Mouse (Mus musculus): ENCODE results near the gene Olfr1124. TPM values are rescaled to one million over a fixed set of nuclear protein-coding genes. Genes with fewer than 3 reads are reported as not detected.

Gene Olfr1124
- polyA plus RNA-seq, 1 experiment from 2014 or later = 0.08 TPM

- ATAC-seq = no peak
- Histone ChIP-seq H3K36me3 (ENCODE audit: control insufficient read depth, insufficient read depth, low read length) (no peaks in the 10 kb centered on the region), H3K4me3 (ENCODE audit: low read depth, low read length) (no peak overlapping the region), H3K27me3 (ENCODE audit: control insufficient read depth, insufficient read depth, low read depth, low read length) (no peaks in the 10 kb centered on the region), H3K4me1 (ENCODE audit: control insufficient read depth, insufficient read depth, low read length) (no peaks in the 10 kb centered on the region), H3K9me3 (replicated peaks; ENCODE audit: control insufficient read depth, low read length, poor library complexity, severe bottlenecking) (no peaks in the 10 kb centered on the region), H3K9ac (ENCODE audit: low read depth, low read length) (no peak overlapping the region), H3K27ac (ENCODE audit: low read length) (no peak overlapping the region), H3K4me2 (ENCODE audit: low read length) (no peak overlapping the region)
Observed at GRCm38 (mm10) chr2:87480207-87480606, 50.1 kb downstream of the Olfr1124 start.

GRCm38 (mm10) chr2:87481158-87481557 lies 51.1 kb downstream of the Olfr1124 start:
- no peak overlapping the region for H3K27ac ChIP-seq (ENCODE audit: low read length)
- 89% methylated on average over 4 of the region's 4 CpGs for WGBS
- H3K27me3 ChIP-seq (ENCODE audit: control insufficient read depth, insufficient read depth, low read depth, low read length) = no peaks in the 10 kb centered on the region
- no peaks in the 10 kb centered on the region for H3K4me1 ChIP-seq (ENCODE audit: control insufficient read depth, insufficient read depth, low read length)
- no peak overlapping the region for H3K4me3 ChIP-seq (ENCODE audit: low read depth, low read length)
- H3K9ac ChIP-seq (ENCODE audit: low read depth, low read length) = no peak overlapping the region
- ATAC-seq = no peak
- no peaks in the 10 kb centered on the region for H3K36me3 ChIP-seq (ENCODE audit: control insufficient read depth, insufficient read depth, low read length)
- H3K9me3 ChIP-seq (replicated peaks; ENCODE audit: control insufficient read depth, low read length, poor library complexity, severe bottlenecking) = no peaks in the 10 kb centered on the region
- H3K4me2 ChIP-seq (ENCODE audit: low read length) = no peak overlapping the region

GRCm38 (mm10) chr2:87482276-87482675 lies 52.2 kb downstream of the Olfr1124 start:
- 76% methylated on average over 2 of the region's 2 CpGs for WGBS
- no peak for ATAC-seq
- no peak overlapping the region for H3K4me2 ChIP-seq (ENCODE audit: low read length)
- H3K9me3 ChIP-seq (replicated peaks; ENCODE audit: control insufficient read depth, low read length, poor library complexity, severe bottlenecking) = no peaks in the 10 kb centered on the region
- no peak overlapping the region for H3K27ac ChIP-seq (ENCODE audit: low read length)
- H3K9ac ChIP-seq (ENCODE audit: low read depth, low read length) = no peak overlapping the region
- H3K27me3 ChIP-seq (ENCODE audit: control insufficient read depth, insufficient read depth, low read depth, low read length) = no peaks in the 10 kb centered on the region
- H3K4me1 ChIP-seq (ENCODE audit: control insufficient read depth, insufficient read depth, low read length) = no peaks in the 10 kb centered on the region
- no peaks in the 10 kb centered on the region for H3K36me3 ChIP-seq (ENCODE audit: control insufficient read depth, insufficient read depth, low read length)
- no peak overlapping the region for H3K4me3 ChIP-seq (ENCODE audit: low read depth, low read length)

Other genes with a start within 250 kb of the Olfr1124 start
- not detected in 2 replicates for gene Olfr1112, start 242.5 kb upstream of the Olfr1124 start, polyA plus RNA-seq (2015; fragmentation: Nextera tagmentation; extraction: Ambion mirVana)
- gene Olfr1113, start 221.3 kb upstream of the Olfr1124 start, polyA plus RNA-seq (2015; fragmentation: Nextera tagmentation; extraction: Ambion mirVana) = not detected in 2 replicates
- gene Olfr1115, start 182.3 kb upstream of the Olfr1124 start, polyA plus RNA-seq (2015; fragmentation: Nextera tagmentation; extraction: Ambion mirVana) = not detected in 2 replicates
- not detected in 2 replicates for gene Olfr1116, start 162.7 kb upstream of the Olfr1124 start, polyA plus RNA-seq (2015; fragmentation: Nextera tagmentation; extraction: Ambion mirVana)
- not detected in 2 replicates for gene Olfr1118, start 122.7 kb upstream of the Olfr1124 start, polyA plus RNA-seq (2015; fragmentation: Nextera tagmentation; extraction: Ambion mirVana)
- not detected in 2 replicates for gene Olfr1120, start 75.5 kb upstream of the Olfr1124 start, polyA plus RNA-seq (2015; fragmentation: Nextera tagmentation; extraction: Ambion mirVana)
- not detected in 2 replicates for gene Olfr1121, start 60.4 kb upstream of the Olfr1124 start, polyA plus RNA-seq (2015; fragmentation: Nextera tagmentation; extraction: Ambion mirVana)
- gene Olfr1122, start 44.4 kb upstream of the Olfr1124 start, polyA plus RNA-seq (2015; fragmentation: Nextera tagmentation; extraction: Ambion mirVana) = not detected in 2 replicates
- gene Olfr1123, start 13.6 kb upstream of the Olfr1124 start, polyA plus RNA-seq (2015; fragmentation: Nextera tagmentation; extraction: Ambion mirVana) = not detected in 2 replicates
- not detected in 2 replicates for gene Olfr1126, start 23.7 kb downstream of the Olfr1124 start, polyA plus RNA-seq (2015; fragmentation: Nextera tagmentation; extraction: Ambion mirVana)
- not detected in 2 replicates for gene Pramel7, start 66.8 kb downstream of the Olfr1124 start, polyA plus RNA-seq (2015; fragmentation: Nextera tagmentation; extraction: Ambion mirVana)
- not detected in 2 replicates for gene Pramel6, start 76.3 kb downstream of the Olfr1124 start, polyA plus RNA-seq (2015; fragmentation: Nextera tagmentation; extraction: Ambion mirVana)
- not detected in 2 replicates for gene Olfr153, start 101.5 kb downstream of the Olfr1124 start, polyA plus RNA-seq (2015; fragmentation: Nextera tagmentation; extraction: Ambion mirVana)
- gene Olfr1128, start 115.3 kb downstream of the Olfr1124 start, polyA plus RNA-seq (2015; fragmentation: Nextera tagmentation; extraction: Ambion mirVana) = not detected in 2 replicates
- not detected in 2 replicates for gene Olfr1129, start 143.6 kb downstream of the Olfr1124 start, polyA plus RNA-seq (2015; fragmentation: Nextera tagmentation; extraction: Ambion mirVana)
- gene Olfr1130, start 175.9 kb downstream of the Olfr1124 start, polyA plus RNA-seq (2015; fragmentation: Nextera tagmentation; extraction: Ambion mirVana) = not detected in 2 replicates
- gene Olfr1131, start 196.8 kb downstream of the Olfr1124 start, polyA plus RNA-seq (2015; fragmentation: Nextera tagmentation; extraction: Ambion mirVana) = not detected in 2 replicates
- gene Olfr1132, start 207.3 kb downstream of the Olfr1124 start, polyA plus RNA-seq (2015; fragmentation: Nextera tagmentation; extraction: Ambion mirVana) = not detected in 2 replicates
- gene Olfr1133, start 217.1 kb downstream of the Olfr1124 start, polyA plus RNA-seq (2015; fragmentation: Nextera tagmentation; extraction: Ambion mirVana) = not detected in 2 replicates
- gene Olfr1134, start 228.2 kb downstream of the Olfr1124 start, polyA plus RNA-seq (2015; fragmentation: Nextera tagmentation; extraction: Ambion mirVana) = not detected in 2 replicates
- gene Olfr1135, start 243.4 kb downstream of the Olfr1124 start, polyA plus RNA-seq (2015; fragmentation: Nextera tagmentation; extraction: Ambion mirVana) = not detected in 2 replicates

All from midbrain, embryonic 16.5 days (tissue).